Mouse (Mus musculus): ENCODE results near the gene Trim24. TPM values are rescaled to one million over a fixed set of nuclear protein-coding genes. Genes with fewer than 3 reads are reported as not detected.

Gene Trim24
- total and polyA plus RNA-seq, 3 experiments, result 14.7 to 33.7 (median 31.5) TPM

Other genes starting within 250 kb of the Trim24 start
- 1 to 10 TPM in 1 of 2 experiments, under 1 TPM in 1; 0.90 to 1.0 TPM for gene Svopl, start 176.2 kb downstream of the Trim24 start, total RNA-seq (2021)
- gene Svopl, start 176.2 kb downstream of the Trim24 start, polyA plus RNA-seq (2012; rRNA removed), result 0.77 and 1.6 TPM in 2 replicates
- not detected for gene Tmem213, start 238.4 kb downstream of the Trim24 start, total RNA-seq (2021)
- not detected in 2 replicates for gene Tmem213, start 238.4 kb downstream of the Trim24 start, polyA plus RNA-seq (2012; rRNA removed)

Measured in adrenal gland, adult 2 months (tissue).